ENCODE assay signal across 9 mouse cellular contexts in the genomic region with DNA sequence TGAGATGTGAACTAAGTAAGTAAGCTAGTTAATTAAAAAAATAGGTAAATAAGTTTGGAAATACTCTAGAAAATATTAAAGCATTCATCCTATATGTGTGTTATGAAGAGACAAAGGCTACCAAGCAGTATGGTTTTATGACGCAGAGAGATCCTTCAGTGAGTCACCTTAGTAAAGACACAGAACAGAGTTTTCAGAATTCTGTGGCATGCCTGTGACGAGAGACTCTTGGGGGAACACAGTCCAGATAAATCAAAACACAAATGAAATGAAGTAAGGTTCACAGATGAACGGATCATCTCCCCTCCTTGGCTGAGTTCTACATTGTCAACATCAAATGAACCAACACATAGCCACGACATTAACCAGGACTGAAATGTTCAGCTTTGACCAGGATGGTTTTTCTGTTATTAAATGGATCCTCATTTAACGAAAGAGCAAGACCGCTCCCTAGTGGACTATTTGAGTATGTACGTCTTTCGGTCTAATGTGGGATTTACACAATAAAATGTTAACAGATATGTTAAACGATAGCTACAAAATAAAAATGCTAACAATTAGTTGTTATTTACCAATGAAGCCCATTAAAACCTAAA.
DNase-seq lines count a peak whose midpoint lies in the region; ATAC-seq lines count a peak whose summit lies in the region.
"Had no signal": no experiment of that assay in that cellular context is flagged by ENCODE, and none has a peak within 500 bp of the region (broad histone marks: within the 10 kb centered on the region; RNA-seq: fewer than 3 reads in every experiment).

No protein-coding gene starts in this region.

- ATAC-seq in neural tube, embryonic 11.5 days (ENCODE audit: insufficient read depth, low FRiP score, low TSS enrichment): peak; percentile 58; the same call in 1 of the 2 replicates
- peak; percentile 93 for ATAC-seq in frontal cortex, adult (ENCODE audit: low TSS enrichment)
- no peak for ATAC-seq in megakaryocyte-erythroid progenitor cell, adult 5-6 weeks (replicated peaks; ENCODE audit: low FRiP score, low TSS enrichment, poor library complexity, severe bottlenecking)

- no peaks in the 10 kb centered on the region for H3K4me1 ChIP-seq in neural tube, embryonic 11.5 days (ENCODE audit: control insufficient read depth, insufficient read depth, low read length)
- H3K4me1 ChIP-seq: heart, embryonic 13.5 days had no signal

- H3K27ac ChIP-seq in neural tube, embryonic 11.5 days (ENCODE audit: low read depth, low read length): no peak overlapping the region
- H3K27ac ChIP-seq: heart, embryonic 13.5 days had no signal

- intact Hi-C loops in left cerebral cortex, postnatal 25 days (cut with DNase I): no loop called here

- no peaks in the 10 kb centered on the region for H3K27me3 ChIP-seq in neural tube, embryonic 11.5 days (ENCODE audit: control insufficient read depth, insufficient read depth, low read length)
- H3K27me3 ChIP-seq: heart, embryonic 13.5 days had no signal

- H3K9me3 ChIP-seq in neural tube, embryonic 11.5 days (ENCODE audit: control insufficient read depth, low read length): no peaks in the 10 kb centered on the region
- H3K9me3 ChIP-seq: heart, embryonic 13.5 days had no signal

- no peak overlapping the region for H3K4me3 ChIP-seq in neural tube, embryonic 11.5 days (ENCODE audit: low read depth, low read length)
- H3K4me3 ChIP-seq: heart, embryonic 13.5 days had no signal

- no peak overlapping the region for H3K9ac ChIP-seq in neural tube, embryonic 11.5 days (ENCODE audit: low read length)
- H3K9ac ChIP-seq: heart, embryonic 13.5 days had no signal

- no peak overlapping the region for H3K4me2 ChIP-seq in neural tube, embryonic 11.5 days (ENCODE audit: low read depth)
- H3K4me2 ChIP-seq: heart, embryonic 13.5 days had no signal

- peak; percentile 7 to 9 for DNase-seq in cerebellum, adult 18-20 months
- no peak for DNase-seq in cerebellum, adult 11 months
- DNase-seq in neural tube, embryonic 11.5 days (ENCODE audit: low spot score): peak; percentile 61
- no peak for DNase-seq in neural tube, embryonic 10.5 days (ENCODE audit: extremely low spot score, low spot score)
- peak; percentile 63 to 72 for DNase-seq in left cerebral cortex, postnatal 25 days (ENCODE audit: low spot score in 2 of 2)
- peak; percentile 4 to 6 for DNase-seq in right cerebral cortex, postnatal 36 days (ENCODE audit: low spot score in 2 of 2)

- WGBS in neural tube, embryonic 11.5 days: 29% methylated on average over 9 of the region's 9 CpGs

- H3K36me3 ChIP-seq in neural tube, embryonic 11.5 days (ENCODE audit: control insufficient read depth, insufficient read depth, low read length): no peaks in the 10 kb centered on the region
- H3K36me3 ChIP-seq: heart, embryonic 13.5 days had no signal

Comparison
In these comparisons a context has a peak if more than half of its experiments do, and no peak if none do; other contexts are left out.
1. DNase-seq: peak in cerebellum, adult 18-20 months (2 of 2), neural tube, embryonic 11.5 days (single experiment), left cerebral cortex, postnatal 25 days (2 of 2) and right cerebral cortex, postnatal 36 days (2 of 2); none in cerebellum, adult 11 months (single experiment) and neural tube, embryonic 10.5 days (single experiment).